Comparison of ENCODE assay signal across 24 mouse cellular contexts in the genomic region with DNA sequence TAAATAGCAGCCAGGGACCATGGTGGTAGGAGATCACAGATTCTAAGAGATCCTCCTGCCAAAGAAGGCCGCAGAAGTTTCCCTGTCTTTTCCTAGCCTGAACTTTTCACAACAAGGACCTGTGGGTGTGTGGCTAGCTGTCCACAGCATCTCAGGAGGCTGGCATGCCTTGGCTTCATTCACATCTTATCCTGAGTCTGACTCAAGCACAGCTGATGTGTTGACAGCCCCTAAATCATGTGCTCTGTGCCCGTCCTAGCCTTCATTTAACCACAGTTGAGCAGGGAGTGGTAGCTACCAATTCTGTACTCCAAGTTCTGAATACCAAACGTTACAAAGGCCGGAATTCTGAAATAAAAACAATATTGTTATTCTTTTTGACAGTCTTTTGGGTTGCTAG. TPM values are rescaled to one million over a fixed set of nuclear protein-coding genes. Genes with fewer than 3 reads are reported as not detected.
DNase-seq lines count a peak whose midpoint lies in the region; ATAC-seq and TF ChIP-seq lines count a peak whose summit lies in the region.
"Had no signal": no experiment of that assay in that cellular context is flagged by ENCODE, and none has a peak within 500 bp of the region (broad histone marks: within the 10 kb centered on the region; RNA-seq: fewer than 3 reads in every experiment).

No protein-coding gene starts in this region.

- no peak for DNase-seq in heart, postnatal 14 days
- DNase-seq in 3T3-L1 (ENCODE audit: low read depth, low spot score): peak; percentile 88
- no peak for DNase-seq in left cerebral cortex, adult 2 months (ENCODE audit: extremely low spot score in 1 of 2, low spot score in 2 of 2)
- DNase-seq: adrenal gland, adult 2 months; adrenal gland, postnatal 25 days; B cell, adult 2 months; cerebellum, adult 18-20 months; cerebellum, postnatal 36 days; heart, postnatal 10 days; kidney, adult 2 months had no signal

- WGBS in heart, embryonic 16.5 days: 44% methylated on average over 4 of the region's 4 CpGs

- no peaks in the 10 kb centered on the region for H3K79me3 ChIP-seq in C2C12 (ENCODE audit: low read depth)

- H3K36me3 ChIP-seq in heart, embryonic 16.5 days (ENCODE audit: control insufficient read depth, insufficient read depth): no peaks in the 10 kb centered on the region
- H3K36me3 ChIP-seq in C2C12 (ENCODE audit: control insufficient read depth, insufficient read depth) (no peaks in the 10 kb centered on the region), myocyte (ENCODE audit: control insufficient read depth, insufficient read depth) (no peaks in the 10 kb centered on the region)
- H3K36me3 ChIP-seq: embryonic facial prominence, embryonic 10.5 days; forebrain, embryonic 10.5 days; heart, embryonic 12.5 days had no signal

- H3K4me3 ChIP-seq in heart, embryonic 16.5 days (ENCODE audit: low read length): no peak overlapping the region
- H3K4me3 ChIP-seq in C2C12 (ENCODE audit: insufficient read depth, poor library complexity, severe bottlenecking): no peak overlapping the region
- no peak overlapping the region for H3K4me3 ChIP-seq in myocyte
- no peak overlapping the region for H3K4me3 ChIP-seq in left cerebral cortex, adult 2 months
- H3K4me3 ChIP-seq: embryonic facial prominence, embryonic 10.5 days; forebrain, embryonic 10.5 days; heart, embryonic 12.5 days had no signal

- TF ChIP-seq CTCF in C2C12 (IDR thresholded peaks at IDR 0.05; ENCODE audit: control insufficient read depth, insufficient read depth, insufficient read length): no peak
- no peak for TF ChIP-seq CTCF in left cerebral cortex, adult 2 months (IDR thresholded peaks at IDR 0.05)

- H3K4me2 ChIP-seq in heart, embryonic 16.5 days (ENCODE audit: low read depth, low read length): no peak overlapping the region
- peak overlapping the region; percentile 35 for H3K4me2 ChIP-seq in myocyte (ENCODE audit: low read depth)
- H3K4me2 ChIP-seq: heart, embryonic 12.5 days; hindbrain, embryonic 14.5 days had no signal

- intact Hi-C loops in heart, postnatal 14 days (cut with DNase I): no loop called here
- intact Hi-C loops in left cerebral cortex, adult 2 months (cut with DNase I): no loop called here

- no peaks in the 10 kb centered on the region for H3K27me3 ChIP-seq in heart, embryonic 16.5 days (ENCODE audit: control insufficient read depth, insufficient read depth, low read length)
- no peaks in the 10 kb centered on the region for H3K27me3 ChIP-seq in C2C12 (ENCODE audit: control insufficient read depth, insufficient read depth, insufficient read length)
- no peaks in the 10 kb centered on the region for H3K27me3 ChIP-seq in myocyte (ENCODE audit: control insufficient read depth, insufficient read depth, insufficient read length)
- H3K27me3 ChIP-seq: heart, embryonic 12.5 days; Patski had no signal

- ATAC-seq in heart, embryonic 16.5 days (replicated peaks; ENCODE audit: extremely low read depth, insufficient read depth, low FRiP score): peak; percentile 58
- ATAC-seq: activated CD4-positive, CD25-positive, alpha-beta regulatory T cell, adult 4 months; forebrain, embryonic 14.5 days; intestine, embryonic 16.5 days; Patski had no signal

- peaks cover 22% of the 10 kb centered on the region for H3K4me1 ChIP-seq in heart, embryonic 16.5 days (ENCODE audit: control insufficient read depth, insufficient read depth, low read length)

- no peaks in the 10 kb centered on the region for H3K79me2 ChIP-seq in C2C12 (ENCODE audit: control insufficient read depth, insufficient read depth)
- H3K79me2 ChIP-seq in myocyte (ENCODE audit: control insufficient read depth, insufficient read depth): no peaks in the 10 kb centered on the region

- no peak for TF ChIP-seq POLR2A in myocyte (IDR thresholded peaks at IDR 0.05; ENCODE audit: insufficient read length, low read depth)

- no peaks in the 10 kb centered on the region for H3K9me3 ChIP-seq in heart, embryonic 16.5 days (replicated peaks; ENCODE audit: control insufficient read depth, low read length)
- H3K9me3 ChIP-seq: embryonic facial prominence, embryonic 10.5 days; heart, embryonic 12.5 days had no signal

- no peak overlapping the region for H3K27ac ChIP-seq in heart, embryonic 16.5 days (ENCODE audit: low read length)
- H3K27ac ChIP-seq in left cerebral cortex, adult 2 months: no peak overlapping the region
- H3K27ac ChIP-seq: embryonic facial prominence, embryonic 10.5 days; hindbrain, embryonic 14.5 days had no signal

- H3ac ChIP-seq in C2C12 (ENCODE audit: control insufficient read depth, insufficient read length, low read depth) (no peak overlapping the region), myocyte (ENCODE audit: control insufficient read depth, insufficient read length) (no peak overlapping the region)

- no peak overlapping the region for H3K9ac ChIP-seq in heart, embryonic 16.5 days (ENCODE audit: low read length)
- H3K9ac ChIP-seq: heart, embryonic 12.5 days; hindbrain, embryonic 14.5 days had no signal

TF ChIP-seq in C2C12, 6 proteins besides CTCF, POLR2A, EP300 and RAD21:
- no peak for TF ChIP-seq CEBPB (IDR thresholded peaks at IDR 0.05; ENCODE audit: low read depth)
- TF ChIP-seq FOSL1 (IDR thresholded peaks at IDR 0.05; ENCODE audit: insufficient read depth, low read length, poor library complexity, severe bottlenecking): peak; percentile 50
- TF ChIP-seq MYOD1 (IDR thresholded peaks at IDR 0.05; ENCODE audit: control insufficient read depth, insufficient read length, low read depth): peak; percentile 37
- peak; percentile 68 for TF ChIP-seq MAX (IDR thresholded peaks at IDR 0.05)
- no peak for TF ChIP-seq MYOG (IDR thresholded peaks at IDR 0.05; ENCODE audit: control insufficient read depth, extremely low read depth, insufficient read length)
- no peak for TF ChIP-seq USF1 (IDR thresholded peaks at IDR 0.05; ENCODE audit: low read depth)

TF ChIP-seq in myocyte, 11 proteins besides CTCF, POLR2A, EP300 and RAD21:
- TF ChIP-seq TCF12 (IDR thresholded peaks at IDR 0.05; ENCODE audit: insufficient read depth, poor library complexity, severe bottlenecking): no peak
- TF ChIP-seq MAX (IDR thresholded peaks at IDR 0.05; ENCODE audit: low read depth): no peak
- TF ChIP-seq MYOG (IDR thresholded peaks at IDR 0.05; ENCODE audit: control insufficient read depth in 1 of 3, insufficient read depth in 1 of 3, insufficient read length in 2 of 3, low read depth in 2 of 3): peak in 2 of 3 experiments; percentile 49 to 73
- TF ChIP-seq SRF (IDR thresholded peaks at IDR 0.05; ENCODE audit: control insufficient read depth, insufficient read length, low read depth): no peak
- TF ChIP-seq E2F4 (IDR thresholded peaks at IDR 0.05; ENCODE audit: insufficient read depth): no peak
- peak; percentile 15 for TF ChIP-seq TCF3 (IDR thresholded peaks at IDR 0.05; ENCODE audit: insufficient read length, low read depth)
- peak in 1 of 3 experiments; percentile 80 for TF ChIP-seq MYOD1 (IDR thresholded peaks at IDR 0.05; ENCODE audit: control insufficient read depth in 1 of 3, insufficient read length in 2 of 3, low read depth in 2 of 3)
- no peak for TF ChIP-seq USF1 (IDR thresholded peaks at IDR 0.05; ENCODE audit: low read depth)
- no peak for TF ChIP-seq REST (IDR thresholded peaks at IDR 0.05; ENCODE audit: insufficient read depth, insufficient read length)
- no peak for TF ChIP-seq POLR2AphosphoS2 (IDR thresholded peaks at IDR 0.05; ENCODE audit: insufficient read length, low read depth)
- TF ChIP-seq CEBPB (IDR thresholded peaks at IDR 0.05; ENCODE audit: insufficient read depth, poor library complexity, severe bottlenecking): no peak

RNA-seq across cellular contexts. Expression of a gene that starts 1.4 kb away (rescaled TPM):
- polyA plus RNA-seq in heart, embryonic 16.5 days (2015; fragmentation: Nextera tagmentation; extraction: Ambion mirVana): 0.20 TPM in 1 of 2 replicates, not detected in the other
- not detected for total RNA-seq in heart, postnatal 14 days (2021)
- polyA plus RNA-seq in C2C12 (2012; fragmentation: generic; extraction: Trizol) (not detected), myocyte (2012; fragmentation: generic; extraction: Trizol) (0.02 TPM)
- total RNA-seq in left cerebral cortex, adult 2 months (2021): 1 to 10 TPM; 1.0 to 1.4 TPM
- total RNA-seq: adrenal gland, adult 2 months; adrenal gland, postnatal 25 days; gastrocnemius, adult 8-10 months; heart, postnatal 10 days; hematopoietic stem cell, adult 5-6 weeks; MEL had no signal
- polyA plus RNA-seq: activated CD4-positive, CD25-positive, alpha-beta regulatory T cell, adult 4 months; kidney, adult 2 months; Patski had no signal

RNA-seq across cellular contexts. Expression of a gene that starts 26.9 kb away (rescaled TPM):
- 26.9 and 27.4 TPM in 2 replicates for polyA plus RNA-seq in heart, embryonic 16.5 days (2015; fragmentation: Nextera tagmentation; extraction: Ambion mirVana)
- total RNA-seq in heart, postnatal 14 days (2021): 10 to 100 TPM; 22.2 to 22.6 TPM
- polyA plus RNA-seq in C2C12 (2012; fragmentation: generic; extraction: Trizol) (67.0 TPM), myocyte (2012; fragmentation: generic; extraction: Trizol) (39.6 TPM)
- total RNA-seq in left cerebral cortex, adult 2 months (2021): 10 to 100 TPM; 62.3 to 69.4 TPM

RNA-seq across cellular contexts. Expression of a gene that starts 53.2 kb away (rescaled TPM):
- 98.7 and 102 TPM in 2 replicates for polyA plus RNA-seq in heart, embryonic 16.5 days (2015; fragmentation: Nextera tagmentation; extraction: Ambion mirVana)
- 10 to 100 TPM; 32.3 to 33.4 TPM for total RNA-seq in heart, postnatal 14 days (2021)
- polyA plus RNA-seq in C2C12 (2012; fragmentation: generic; extraction: Trizol) (64.0 TPM), myocyte (2012; fragmentation: generic; extraction: Trizol) (51.5 TPM)
- total RNA-seq in left cerebral cortex, adult 2 months (2021): 10 to 100 TPM; 45.2 to 49.7 TPM
